Mouse (Mus musculus) C2C12 (cell line): Measurements from ENCODE around the gene Diras2.

ENCODE experiments used
- CTCF ChIP-seq: IDR thresholded peaks from one replicate; pipeline ENCODE4 v1.5.1; 2011; ENCODE audit not compliant: control insufficient read depth, insufficient read depth, insufficient read length
- MYOD1 ChIP-seq: IDR thresholded peaks from one replicate; pipeline ENCODE4 v1.6.1; 2011; ENCODE audit warnings: low read depth; ENCODE audit not compliant: control insufficient read depth, insufficient read length
- MYOG ChIP-seq: IDR thresholded peaks from one replicate; pipeline ENCODE4 v1.6.1; 2011; ENCODE audit not compliant: control insufficient read depth, insufficient read length; ENCODE audit errors: extremely low read depth

DNA sequence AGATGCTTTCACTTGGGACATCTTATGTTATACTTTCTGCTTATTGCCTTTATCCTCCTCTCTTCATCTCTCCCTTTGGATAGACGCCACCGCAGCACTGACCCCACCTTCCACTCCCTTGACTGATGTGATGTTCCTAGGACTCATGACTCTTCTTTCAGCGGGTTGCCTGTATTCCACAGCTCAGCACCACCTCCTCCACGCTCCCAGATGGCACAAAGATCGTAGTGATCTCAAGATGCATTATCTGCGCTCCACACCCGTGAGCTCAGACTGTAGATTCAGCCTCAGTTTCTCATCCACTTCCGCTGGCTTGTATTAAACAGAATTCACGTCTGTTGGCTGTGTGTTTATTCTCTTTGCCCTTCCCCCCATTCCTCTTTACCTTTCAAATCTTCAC lies 23.6 kb upstream of the Diras2 start:
- TF ChIP-seq CTCF (no peak), MYOD1 (no peak), MYOG (no peak)
